Mouse (Mus musculus) layer of hippocampus, adult 9-11 months (tissue): ENCODE data around the gene Psmd12.
A peak's percentile ranks its signal among the peaks of the same experiment; 100 is the strongest.

ENCODE experiments used
- DNase-seq: peaks from one replicate; pipeline ENCODE4 v3.0.0; 2022

Gene Psmd12

DNA sequence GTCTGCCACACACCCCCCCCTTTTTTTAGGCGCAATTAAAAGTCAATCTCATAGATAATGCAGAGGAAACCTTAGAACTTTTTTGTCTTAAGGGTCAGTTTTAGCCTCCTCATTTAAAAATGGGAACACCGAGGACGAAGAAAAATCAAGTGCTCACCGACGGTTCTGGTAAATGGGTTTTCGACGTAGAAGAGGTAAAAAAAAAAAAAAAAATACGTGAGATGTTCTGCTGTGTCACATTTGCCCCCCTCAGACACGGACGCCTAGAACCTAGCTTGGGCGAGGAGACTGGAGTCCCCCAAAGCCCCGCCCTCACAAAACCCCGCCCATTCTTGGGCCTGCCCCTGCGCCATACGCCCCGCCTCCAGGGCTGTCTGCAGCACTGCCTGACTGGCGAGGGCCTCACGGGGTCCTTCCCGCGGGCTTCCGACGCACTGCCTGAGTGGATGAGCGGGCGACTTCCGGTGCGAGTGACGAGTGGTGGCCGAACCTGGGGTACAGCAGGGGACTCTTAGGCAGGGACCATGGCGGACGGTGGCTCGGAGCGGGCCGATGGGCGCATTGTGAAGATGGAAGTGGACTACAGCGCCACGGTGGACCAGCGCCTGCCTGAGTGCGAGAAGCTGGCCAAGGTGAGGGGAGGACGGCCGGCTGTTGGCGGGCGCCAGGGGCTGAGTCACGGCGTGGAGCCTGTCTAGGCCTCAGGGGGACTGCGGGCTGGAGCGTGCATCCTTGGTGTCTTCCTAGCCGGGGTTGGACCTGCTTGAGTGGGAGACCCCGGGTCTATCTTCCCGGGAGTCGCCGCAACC, at the start of gene Psmd12:
Psmd12 (plus strand) TSS at position 432 of the 809 bp plus-strand sequence.
- peak; percentile 95 for DNase-seq

DNA sequence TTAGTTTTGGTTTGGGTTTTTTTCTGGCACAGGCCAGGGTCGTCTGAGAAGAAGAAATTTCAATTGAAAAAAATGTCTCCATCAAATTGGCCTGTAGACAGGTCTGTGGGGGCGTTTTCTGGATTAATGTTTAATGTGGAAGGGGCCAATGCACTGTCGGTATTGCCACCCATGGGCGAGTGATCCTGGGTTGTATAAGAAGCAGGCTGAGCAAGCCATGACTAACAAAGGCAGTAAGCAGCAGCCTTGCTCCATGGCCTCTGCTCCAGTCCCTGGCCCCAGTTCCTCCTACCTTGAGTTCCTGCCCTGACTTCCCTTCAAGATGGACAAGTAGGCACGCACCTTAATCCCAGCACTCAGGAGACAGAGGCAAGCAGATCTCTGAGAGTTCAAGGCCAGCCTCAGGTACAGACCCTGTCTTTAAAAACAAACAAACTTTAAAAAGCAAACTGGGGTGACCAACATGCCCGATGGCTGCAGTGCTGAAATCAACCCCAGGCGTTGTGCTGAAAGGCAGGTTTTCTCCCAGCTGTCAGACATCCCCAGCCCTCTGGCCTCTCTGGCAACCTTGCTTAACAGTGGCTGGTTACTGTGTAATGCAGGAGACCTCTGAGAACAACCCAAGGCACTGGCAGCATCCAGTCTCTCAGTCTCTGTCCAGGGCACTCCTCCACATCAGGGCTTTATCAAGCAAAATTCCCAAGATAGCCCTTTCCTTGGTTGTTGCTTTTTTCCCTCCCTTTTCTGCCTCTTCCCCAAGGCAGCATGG, 47.9 kb upstream of the Psmd12 start:
- no peak for DNase-seq

DNA sequence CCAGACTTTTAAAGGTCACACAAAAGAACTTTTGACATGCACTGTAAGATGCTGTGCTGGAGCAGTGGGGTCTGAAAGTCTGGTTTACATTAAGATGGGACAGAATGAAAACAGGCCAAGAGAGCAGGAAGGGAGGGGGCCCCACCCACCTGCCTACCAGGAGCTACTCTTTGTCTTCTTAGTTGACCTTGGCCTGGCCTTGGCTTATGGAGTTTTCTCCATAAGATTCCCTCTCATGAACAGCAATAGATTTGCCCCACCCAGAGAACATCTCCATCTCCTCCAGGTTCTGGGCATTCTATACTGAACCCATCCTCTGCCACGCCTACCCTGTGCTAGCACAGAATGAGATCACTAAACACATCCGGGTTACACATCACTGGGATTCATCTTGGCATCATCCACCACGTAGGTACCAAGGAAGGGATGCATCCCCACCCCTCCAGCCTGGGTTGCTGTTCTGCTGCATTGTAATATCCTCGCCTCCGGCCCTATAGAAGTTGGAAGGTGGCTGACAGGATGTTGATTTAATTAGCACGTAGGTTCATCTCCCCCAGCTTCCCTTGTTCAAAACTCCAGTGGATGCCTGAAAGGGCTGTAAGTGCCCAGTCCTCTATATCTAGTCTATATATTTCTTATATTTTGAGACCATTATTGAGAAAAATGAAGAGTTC, 43.4 kb upstream of the Psmd12 start:
- DNase-seq = no peak

DNA sequence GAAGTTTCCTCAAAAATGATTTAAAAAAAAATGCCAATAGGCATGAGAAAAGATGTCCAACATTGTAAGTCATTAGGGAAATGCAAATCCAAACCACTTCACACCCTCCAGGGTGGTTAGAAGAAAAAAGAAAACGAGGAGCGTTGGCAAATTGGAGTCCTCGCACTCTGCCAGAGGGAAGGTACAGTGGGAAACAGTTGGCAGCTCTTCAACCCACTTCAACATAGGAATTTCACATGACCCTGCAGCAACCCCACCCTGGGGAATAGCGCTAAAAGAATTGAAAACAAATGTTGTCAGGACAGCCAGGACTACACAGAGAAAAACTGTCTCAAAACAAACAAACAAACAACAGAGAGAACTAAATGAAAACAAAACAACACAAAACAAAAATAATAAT, 41.6 kb upstream of the Psmd12 start:
- no peak for DNase-seq

DNA sequence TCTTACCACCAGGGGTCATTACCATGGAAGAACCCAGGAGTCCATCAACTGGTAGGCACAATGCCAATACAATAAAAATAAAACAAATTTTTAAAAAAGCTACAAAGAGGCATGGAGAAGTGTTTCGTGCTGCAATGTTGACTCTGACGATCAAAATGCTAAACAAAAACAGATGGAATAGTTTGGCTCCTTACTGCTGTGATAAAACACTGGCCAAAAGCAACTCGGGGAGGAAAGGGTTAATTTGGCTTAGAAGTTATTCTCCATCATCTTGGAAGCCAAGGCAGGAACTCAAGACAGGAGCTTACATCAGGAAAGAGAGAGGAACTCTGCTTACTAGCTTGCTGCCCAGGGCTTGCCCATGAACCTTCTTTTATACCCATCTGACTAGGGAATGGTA, 41.1 kb upstream of the Psmd12 start:
- no peak for DNase-seq

DNA sequence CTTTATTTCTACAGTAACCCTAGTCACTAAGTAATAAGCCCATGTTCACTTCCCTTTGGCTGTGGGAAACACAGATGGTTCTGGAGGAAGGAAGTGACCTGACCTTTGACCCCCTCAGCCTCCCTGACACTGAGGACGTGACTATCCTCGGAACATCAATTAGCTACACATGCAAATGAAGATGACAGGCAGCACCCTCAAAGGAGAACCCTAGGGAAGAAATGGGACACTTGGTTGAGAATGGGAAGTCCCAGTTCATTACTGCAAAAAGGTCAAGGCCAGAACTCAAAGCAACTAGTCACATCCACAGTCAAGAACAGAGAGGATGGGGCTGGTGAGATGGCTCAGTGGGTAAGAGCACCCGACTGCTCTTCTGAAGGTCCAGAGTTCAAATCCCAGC, 38.2 kb upstream of the Psmd12 start:
- DNase-seq = no peak

DNA sequence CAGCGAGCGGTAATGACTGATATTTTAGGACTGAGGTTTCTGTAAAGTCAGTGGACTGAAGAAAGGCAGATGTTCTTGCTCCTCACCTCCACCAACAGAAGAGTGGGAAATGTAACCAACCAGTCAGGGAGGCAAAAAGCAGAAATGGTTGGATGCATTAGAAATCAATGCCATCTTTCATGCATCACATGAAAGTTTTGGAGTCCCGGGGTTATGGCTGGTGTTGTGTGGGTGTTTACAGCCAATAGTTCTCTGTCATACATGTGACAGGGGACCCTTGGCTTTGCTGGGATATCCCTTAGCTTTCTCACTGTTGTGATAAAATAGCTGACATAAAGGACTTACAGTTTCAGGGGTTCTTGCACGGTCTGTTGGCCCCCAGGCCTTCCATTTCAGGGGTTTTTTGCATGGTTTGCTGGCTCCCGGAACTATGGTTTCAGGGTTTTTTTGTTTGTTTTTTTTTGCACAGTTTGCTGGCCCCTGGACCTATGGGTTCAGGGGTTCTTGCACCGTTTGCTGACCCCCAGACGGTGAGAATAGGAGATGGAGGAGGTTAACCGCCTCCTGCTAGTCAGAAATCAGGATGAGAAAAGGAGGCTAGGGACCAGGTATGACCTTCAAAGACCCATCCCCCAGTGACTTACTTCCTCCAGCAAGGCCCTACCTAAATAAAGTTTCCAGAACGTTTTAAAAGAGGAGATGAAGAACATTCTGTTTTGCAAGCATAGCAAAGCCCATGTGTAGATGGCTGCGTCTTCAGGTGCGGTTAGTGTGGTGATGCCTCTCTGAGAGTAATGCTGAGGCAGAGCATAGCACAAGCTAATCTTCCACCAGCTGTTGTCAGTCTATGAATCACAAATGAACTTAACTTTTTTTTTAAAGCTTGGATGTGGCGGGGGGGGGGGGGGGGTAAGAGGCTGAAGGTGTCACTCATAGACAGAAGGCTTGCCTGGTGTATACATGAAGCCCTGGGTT, 35.9 kb upstream of the Psmd12 start:
- no peak for DNase-seq

DNA sequence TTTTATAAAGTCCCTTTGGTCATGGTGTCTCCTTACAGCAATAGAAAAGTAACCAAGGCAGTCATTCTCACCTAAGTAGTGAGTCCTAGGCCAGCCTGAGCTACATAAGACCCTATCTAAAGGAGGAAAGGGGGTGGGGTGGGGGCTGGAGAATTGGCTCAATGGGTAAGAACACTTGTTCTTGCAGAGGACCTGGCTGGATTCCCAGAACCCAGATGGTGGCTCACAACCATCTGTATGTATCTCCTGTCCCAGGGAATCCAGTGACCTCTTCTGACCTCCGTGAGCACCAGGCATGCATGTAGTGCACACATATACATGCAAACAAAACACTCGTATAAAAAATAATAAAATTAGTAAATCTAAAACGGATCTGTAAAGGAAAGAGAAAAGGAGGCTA, 33.6 kb upstream of the Psmd12 start:
- no peak for DNase-seq

DNA sequence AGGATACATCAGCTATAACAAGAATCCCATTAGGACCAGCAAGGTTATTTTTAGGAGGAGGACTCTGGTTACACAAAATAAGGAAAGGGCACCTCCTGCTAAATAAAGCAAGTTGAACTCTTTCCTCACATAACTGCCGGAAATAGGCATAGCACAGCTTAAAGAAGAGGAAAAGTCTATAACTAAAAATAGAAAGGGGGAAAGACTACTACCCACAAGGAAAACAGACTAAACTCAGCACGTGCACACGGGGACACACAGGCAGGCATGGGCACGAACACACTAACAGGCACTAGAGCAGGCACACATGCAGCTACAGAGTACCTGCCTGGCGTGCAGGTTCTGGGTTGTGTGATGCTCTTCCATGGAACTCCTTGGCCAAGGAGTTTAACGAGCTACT, 32.6 kb upstream of the Psmd12 start:
- no peak for DNase-seq

DNA sequence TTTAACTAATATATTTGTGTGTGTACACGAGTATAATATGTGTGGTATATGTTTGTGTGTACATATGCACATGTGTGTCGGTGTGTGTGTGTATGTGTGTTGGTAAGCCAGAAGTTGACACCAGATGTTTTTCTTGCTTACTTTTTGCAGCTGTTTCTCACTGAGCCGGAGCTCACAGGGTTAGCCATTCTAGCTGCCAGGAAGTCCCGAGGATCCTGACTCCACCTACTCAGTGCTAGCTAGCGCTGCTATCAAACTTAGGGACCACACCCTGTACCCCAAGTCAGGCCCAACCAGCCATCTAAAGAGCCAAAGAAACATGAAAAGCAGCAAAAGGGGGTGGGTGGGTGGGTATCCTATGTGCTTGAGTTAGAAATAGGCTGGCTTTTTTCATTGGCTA, 31.9 kb upstream of the Psmd12 start:
- DNase-seq = no peak

DNA sequence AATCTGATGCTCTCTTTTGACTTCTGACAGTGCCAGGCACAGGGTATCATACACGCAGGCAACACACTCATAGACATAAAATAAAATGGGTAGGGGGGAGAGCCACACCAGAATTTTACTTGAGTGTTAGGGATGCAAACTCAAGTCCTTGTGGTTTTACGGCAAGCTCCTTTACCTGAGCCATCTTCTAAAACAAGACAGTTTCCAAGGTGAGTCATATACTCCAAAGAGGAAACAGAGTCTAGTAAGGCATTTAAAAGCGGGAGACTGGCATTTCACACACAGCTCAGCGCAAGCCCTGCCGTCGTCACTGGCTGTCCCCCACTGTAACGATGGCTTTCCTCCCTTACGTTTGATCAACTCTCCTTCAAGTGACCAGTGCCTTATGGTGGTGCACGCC, 31.4 kb upstream of the Psmd12 start:
- DNase-seq = no peak

DNA sequence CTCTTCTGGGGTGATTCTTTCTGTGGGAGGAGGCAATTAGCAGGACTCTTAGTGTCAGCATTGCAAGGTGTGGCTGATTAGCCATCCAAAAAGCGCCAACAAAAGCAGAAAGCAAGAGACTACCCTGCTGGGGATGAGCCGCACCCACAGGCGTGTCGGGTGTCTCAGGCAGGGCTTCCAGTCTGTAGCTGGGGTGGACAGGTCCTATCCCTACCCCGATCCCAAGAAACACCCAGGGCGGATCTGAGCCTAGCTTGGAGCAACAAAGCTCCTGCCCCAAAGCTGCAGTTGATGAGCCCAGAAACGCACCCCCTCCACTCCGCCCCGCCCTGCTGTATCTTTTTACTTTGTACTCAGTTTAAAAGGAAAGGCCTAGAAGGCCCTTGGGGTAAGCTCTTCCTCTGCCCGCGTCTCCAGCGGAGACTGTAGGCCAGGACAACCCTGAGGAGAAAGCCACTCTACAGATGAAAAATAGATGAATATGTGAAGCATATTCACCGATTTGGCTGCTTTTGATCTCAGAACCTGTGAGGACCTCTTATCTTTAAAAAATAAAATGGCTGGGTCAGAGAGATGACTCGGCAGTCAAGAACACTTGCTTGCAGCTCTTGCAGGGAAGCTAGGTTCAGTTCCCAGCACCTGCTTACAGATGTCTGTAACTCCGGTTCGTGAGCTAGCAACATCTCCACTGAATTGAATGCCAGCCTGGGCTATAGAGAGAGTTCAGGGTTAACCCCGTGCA, 29.9 kb upstream of the Psmd12 start:
- DNase-seq = no peak

DNA sequence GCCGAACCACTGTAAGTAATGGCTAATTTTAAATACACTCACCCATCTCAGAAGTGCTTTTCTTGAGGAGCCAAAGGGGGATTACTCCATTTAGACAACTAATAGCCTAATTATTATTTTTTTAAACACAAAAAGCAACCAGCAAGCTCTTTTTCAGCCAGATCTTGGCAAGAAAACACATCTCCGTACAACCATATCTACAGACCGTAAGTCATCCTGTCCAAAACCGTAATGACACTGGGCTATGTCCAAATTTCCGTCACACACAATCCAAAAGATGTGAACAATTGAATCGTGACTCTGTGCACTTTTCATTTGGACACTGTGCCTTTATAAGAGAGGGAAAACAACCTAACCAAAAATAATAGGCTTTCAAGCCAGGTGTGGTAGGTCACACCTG, 29.2 kb upstream of the Psmd12 start:
- no peak for DNase-seq

DNA sequence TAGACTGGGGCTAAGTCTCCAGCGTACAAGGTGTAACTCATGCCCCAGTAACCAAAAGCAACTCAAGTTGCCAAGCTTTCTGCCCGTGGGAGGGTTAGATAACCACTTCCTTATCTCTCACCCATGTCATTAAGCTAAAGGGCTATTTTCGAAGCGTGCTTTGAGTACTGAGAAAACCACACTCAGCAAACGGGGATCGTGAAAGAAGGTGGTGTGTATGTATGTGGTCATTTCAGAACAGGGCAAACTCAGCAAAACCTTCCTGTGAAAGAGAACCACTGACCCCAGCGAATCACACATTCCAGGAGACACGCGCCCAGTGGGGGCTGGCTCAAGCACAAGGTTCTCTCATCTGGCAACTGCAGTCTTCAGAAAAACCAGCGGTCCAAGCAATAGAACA, 28.2 kb upstream of the Psmd12 start:
- peak; percentile 26 for DNase-seq

DNA sequence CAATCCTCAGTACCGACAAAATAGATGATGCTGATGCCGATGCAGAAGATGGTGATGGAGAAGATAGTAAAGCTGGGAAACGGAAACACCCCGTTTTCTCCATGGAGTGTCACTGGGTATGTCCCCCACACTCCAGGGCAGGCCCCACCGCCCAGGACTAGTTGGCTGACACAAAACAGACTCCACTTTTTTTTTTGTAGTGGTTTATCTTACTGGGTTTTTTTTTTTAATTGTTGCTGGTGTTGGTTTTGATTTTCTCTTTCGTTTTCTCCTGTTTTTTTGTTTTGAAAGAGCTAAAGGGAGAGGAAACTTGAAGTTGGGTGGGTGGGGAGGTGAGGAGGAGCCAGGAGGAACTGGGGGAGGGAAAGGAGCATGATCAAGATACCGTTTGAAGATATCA, 27.2 kb upstream of the Psmd12 start:
- no peak for DNase-seq

DNA sequence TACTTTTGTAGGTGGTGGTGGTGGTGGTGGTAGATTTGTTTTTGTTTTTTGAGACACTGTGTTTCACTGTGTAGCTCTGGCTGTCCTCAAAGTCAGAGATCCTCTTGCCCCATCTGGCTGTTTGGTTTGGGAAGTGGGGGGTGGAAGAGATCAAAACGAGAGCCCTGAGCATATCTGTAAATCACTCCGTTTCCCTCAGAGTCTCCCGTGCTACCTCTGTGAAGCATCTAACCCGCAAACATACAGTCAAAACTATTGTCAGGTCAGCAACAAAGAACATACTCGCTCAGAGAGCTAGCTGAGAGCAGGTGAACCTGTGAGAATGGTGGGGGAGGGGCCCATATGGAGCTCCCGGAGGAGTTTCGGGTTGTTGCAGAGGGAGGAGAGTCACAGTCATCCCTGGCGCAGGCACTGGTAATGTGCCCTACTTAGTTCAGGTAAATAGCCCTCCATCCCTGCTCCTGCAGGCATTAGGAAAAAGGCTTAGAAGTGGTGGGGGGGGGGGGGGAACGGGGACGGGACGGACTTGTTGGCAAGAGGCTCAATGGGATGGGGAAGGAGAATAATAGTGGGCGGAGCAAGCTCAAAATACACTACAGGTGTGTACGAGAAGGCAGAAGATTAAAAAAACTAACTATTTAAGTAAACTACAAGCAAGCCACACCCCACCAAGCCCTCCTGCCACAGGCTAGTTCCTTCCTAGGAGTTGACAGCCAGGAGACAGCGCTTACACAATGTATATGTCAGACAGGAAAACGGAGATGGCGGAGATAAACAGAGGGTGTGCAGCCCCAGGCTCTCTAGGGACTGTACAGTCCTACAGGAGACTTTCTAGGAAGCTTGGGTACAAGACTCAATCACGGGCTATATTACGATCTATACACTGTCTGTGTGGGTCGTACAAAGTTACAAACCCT, 24.5 kb upstream of the Psmd12 start:
- no peak for DNase-seq

DNA sequence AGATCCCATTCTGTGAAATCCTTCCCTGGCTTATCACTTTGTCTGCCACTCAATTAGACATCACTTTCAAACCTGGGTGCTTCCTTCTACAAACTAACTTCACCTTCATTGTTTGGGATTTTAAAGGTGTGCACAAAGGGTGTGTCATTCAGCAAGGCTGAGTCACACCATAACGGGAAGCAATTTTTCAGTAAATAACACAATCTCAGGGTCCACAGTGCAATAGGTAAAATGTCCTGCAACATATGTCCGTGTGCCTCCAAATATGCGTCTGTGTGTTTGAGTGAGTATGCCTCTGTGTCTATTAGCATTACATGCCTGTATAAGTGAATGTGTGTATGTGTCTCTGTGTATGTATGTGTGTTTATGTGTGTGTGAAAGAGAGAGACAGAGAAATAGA, 22.0 kb upstream of the Psmd12 start:
- DNase-seq = no peak

DNA sequence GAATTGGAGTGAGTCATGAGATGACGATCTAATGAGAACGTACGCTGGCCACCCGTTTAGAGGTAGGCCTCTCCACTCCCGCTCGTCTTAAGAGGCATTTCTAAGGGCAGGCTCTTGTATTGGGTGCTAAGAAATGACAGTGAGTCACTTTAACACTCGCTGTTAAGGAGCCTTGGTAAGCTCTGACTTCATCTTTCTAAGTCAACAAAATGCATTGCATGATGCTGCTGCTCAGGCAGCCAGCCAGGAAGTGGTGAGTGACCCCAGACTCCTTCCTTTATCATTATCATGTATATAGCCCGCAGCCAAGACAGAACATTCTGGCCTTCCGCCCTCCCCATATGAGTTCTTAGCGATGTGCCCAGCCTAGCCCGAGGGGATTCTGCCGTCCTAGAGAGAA, 21.0 kb upstream of the Psmd12 start:
- DNase-seq = no peak

DNA sequence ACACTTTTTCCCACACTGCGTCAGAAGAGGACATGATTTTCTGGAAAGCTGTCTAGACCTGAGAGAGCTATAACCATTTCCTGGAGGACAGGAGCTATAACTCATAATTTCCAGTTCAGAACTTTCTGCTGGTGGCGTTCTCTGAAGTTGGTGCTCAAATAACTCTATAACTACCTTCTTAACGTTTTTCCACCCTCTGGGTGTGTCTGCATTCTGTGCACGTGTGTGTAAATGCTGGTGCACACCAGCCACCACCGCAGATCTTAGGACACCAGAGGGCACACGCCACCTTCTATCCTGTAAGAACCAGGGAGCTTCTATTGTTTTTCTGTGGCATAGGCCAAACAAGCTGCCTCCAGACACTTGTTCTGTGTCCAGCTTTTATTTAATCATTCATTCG, 20.3 kb upstream of the Psmd12 start:
- no peak for DNase-seq

DNA sequence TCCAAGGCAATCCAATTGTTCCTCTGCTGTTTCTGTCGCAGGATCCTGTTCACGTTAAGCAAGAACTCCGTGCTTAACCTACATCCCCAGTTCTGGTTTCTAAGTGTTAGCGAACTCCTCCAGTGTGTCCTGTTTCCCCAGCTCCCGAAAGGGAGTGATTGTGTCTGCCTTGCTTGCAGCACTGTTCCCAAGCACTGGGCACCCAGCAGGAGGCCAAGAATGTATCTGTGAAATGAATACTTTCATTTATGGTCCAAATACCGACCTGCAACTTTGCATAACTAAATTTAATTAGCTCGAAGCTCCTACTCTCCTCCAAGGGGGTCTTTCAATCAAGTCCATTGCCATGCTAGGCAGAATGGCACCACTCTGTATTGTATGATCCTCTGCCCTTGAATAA, 19.5 kb upstream of the Psmd12 start:
- DNase-seq = no peak

DNA sequence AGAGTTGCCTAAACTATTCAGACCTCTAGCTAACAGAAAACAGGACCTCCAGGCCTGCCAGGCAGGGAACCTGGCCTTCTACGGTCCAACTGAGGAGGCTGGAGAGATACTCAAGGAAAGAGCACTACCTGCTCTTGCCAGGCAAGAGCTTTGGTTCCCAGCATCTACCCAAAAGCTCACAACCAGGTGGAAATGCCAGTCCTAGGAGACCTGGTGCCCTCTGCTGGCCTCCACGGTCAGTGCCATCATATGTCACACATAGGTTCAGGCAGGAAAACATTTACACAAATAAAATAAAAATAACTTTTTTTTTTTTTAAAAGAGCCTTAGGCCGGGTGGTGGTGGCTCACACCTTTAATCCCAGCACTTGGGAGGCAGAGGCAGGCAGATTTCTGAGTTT, 16.8 kb upstream of the Psmd12 start:
- DNase-seq = no peak
